Mouse (Mus musculus): ENCODE measurements around the gene Lrrc74a.

- TF ChIP-seq CTCF (conservative IDR thresholded peaks at IDR 0.05 in 1 of 2, IDR thresholded peaks at IDR 0.05 in 1 of 2; ENCODE audit: low read depth in 2 of 2, low read length in 2 of 2), result no peak
- no peak for TF ChIP-seq NRF1 (IDR thresholded peaks at IDR 0.05; ENCODE audit: low read depth, low read length)
- TF ChIP-seq MYC (IDR thresholded peaks at IDR 0.05; ENCODE audit: low read depth, low read length), result no peak
- no peak for TF ChIP-seq CHD2 (IDR thresholded peaks at IDR 0.05; ENCODE audit: low read length)
- TF ChIP-seq SMC3 (IDR thresholded peaks at IDR 0.05; ENCODE audit: low read depth, low read length), result no peak
- no peak for TF ChIP-seq POLR2A (IDR thresholded peaks at IDR 0.05; ENCODE audit: low read depth, low read length)
- TF ChIP-seq TCF12 (IDR thresholded peaks at IDR 0.05; ENCODE audit: low read depth, low read length), result no peak
- TF ChIP-seq MAX (IDR thresholded peaks at IDR 0.05; ENCODE audit: low read length), result no peak
- TF ChIP-seq POLR2AphosphoS2 (IDR thresholded peaks at IDR 0.05; ENCODE audit: low read depth, low read length), result no peak
- TF ChIP-seq UBTF (IDR thresholded peaks at IDR 0.05; ENCODE audit: low read depth, low read length), result no peak
- no peak for TF ChIP-seq SIN3A (IDR thresholded peaks at IDR 0.05; ENCODE audit: low read length)
Observed at GRCm38 (mm10) chr12:86810040-86810439, 75.9 kb downstream of the Lrrc74a start.

All from CH12.LX (cell line).